Mouse (Mus musculus): Measurements from ENCODE around the gene Wdr89.
A peak's percentile ranks its signal among the peaks of the same experiment; 100 is the strongest.

Wdr89 gene

GRCm38 (mm10) chr12:75668221-75668620 is 1.1 kb downstream of the Wdr89 start:
- no peak for DNase-seq (ENCODE audit: low spot score)

GRCm38 (mm10) chr12:75666939-75667338 is 2.4 kb downstream of the Wdr89 start:
- DNase-seq (ENCODE audit: low spot score) = no peak

GRCm38 (mm10) chr12:75664516-75664810 is 4.9 kb downstream of the Wdr89 start:
- DNase-seq (ENCODE audit: low spot score) = peak; percentile 23

GRCm38 (mm10) chr12:75663646-75664515 is 5.5 kb downstream of the Wdr89 start:
- peak; percentile 7 for DNase-seq (ENCODE audit: low spot score)

GRCm38 (mm10) chr12:75662376-75662775 is 7.0 kb downstream of the Wdr89 start:
- no peak for DNase-seq (ENCODE audit: low spot score)

GRCm38 (mm10) chr12:75658403-75658802 is 10.9 kb downstream of the Wdr89 start:
- no peak for DNase-seq (ENCODE audit: low spot score)

- peak; percentile 56 for DNase-seq (ENCODE audit: low spot score)
Observed at GRCm38 (mm10) chr12:75656580-75656979, 12.8 kb downstream of the Wdr89 start.

GRCm38 (mm10) chr12:75654247-75654801 is 15.0 kb downstream of the Wdr89 start:
- peak; percentile 6 for DNase-seq (ENCODE audit: low spot score)

- DNase-seq (ENCODE audit: low spot score) = no peak
Observed at GRCm38 (mm10) chr12:75649706-75650093, 19.6 kb downstream of the Wdr89 start.

GRCm38 (mm10) chr12:75649058-75649705 is 20.2 kb downstream of the Wdr89 start:
- DNase-seq (ENCODE audit: low spot score) = peak; percentile 43

- peak; percentile 43 for DNase-seq (ENCODE audit: low spot score)
Observed at GRCm38 (mm10) chr12:75648281-75648680, 21.1 kb downstream of the Wdr89 start.

GRCm38 (mm10) chr12:75647663-75648062 is 21.7 kb downstream of the Wdr89 start:
- no peak for DNase-seq (ENCODE audit: low spot score)

GRCm38 (mm10) chr12:75645780-75646179 is 23.6 kb downstream of the Wdr89 start:
- no peak for DNase-seq (ENCODE audit: low spot score)

GRCm38 (mm10) chr12:75641726-75642125 is 27.6 kb downstream of the Wdr89 start:
- peak; percentile 10 for DNase-seq (ENCODE audit: low spot score)

- DNase-seq (ENCODE audit: low spot score) = no peak
Observed at GRCm38 (mm10) chr12:75638345-75638744, 31.0 kb downstream of the Wdr89 start.

- no peak for DNase-seq (ENCODE audit: low spot score)
Observed at GRCm38 (mm10) chr12:75637103-75637502, 32.2 kb downstream of the Wdr89 start.

- no peak for DNase-seq (ENCODE audit: low spot score)
Observed at GRCm38 (mm10) chr12:75635771-75636430, 33.4 kb downstream of the Wdr89 start.

GRCm38 (mm10) chr12:75629618-75630017 is 39.7 kb downstream of the Wdr89 start:
- no peak for DNase-seq (ENCODE audit: low spot score)

- DNase-seq (ENCODE audit: low spot score) = no peak
Observed at GRCm38 (mm10) chr12:75623292-75623691, 46.0 kb downstream of the Wdr89 start.

GRCm38 (mm10) chr12:75622835-75623234 is 46.5 kb downstream of the Wdr89 start:
- DNase-seq (ENCODE audit: low spot score) = no peak

GRCm38 (mm10) chr12:75616841-75617240 is 52.5 kb downstream of the Wdr89 start:
- DNase-seq (ENCODE audit: low spot score) = no peak

- peak; percentile 66 for DNase-seq (ENCODE audit: low spot score)
Observed at GRCm38 (mm10) chr12:75616158-75616791, 53.1 kb downstream of the Wdr89 start.

Data from embryo, embryonic 10 days (tissue).